Mouse (Mus musculus) right cerebral cortex, postnatal 25 days (tissue): ENCODE results near the gene Samd11.

Source experiments
- DNase-seq: peaks from one replicate; pipeline ENCODE4 v3.0.0; 2022

Samd11 gene

GRCm38 (mm10) chr4:156255078-156255839 is at the start of gene Samd11:
Gene Samd11 (minus strand): TSS chr4:156255657.
- DNase-seq = no peak

GRCm38 (mm10) chr4:156254361-156255077 is 938 bp downstream of the Samd11 start:
- DNase-seq = no peak

GRCm38 (mm10) chr4:156253043-156253442 is 2.4 kb downstream of the Samd11 start:
- DNase-seq = no peak

- DNase-seq = no peak
These were observed 2.8 kb downstream of the Samd11 start for GRCm38 (mm10) chr4:156252619-156253018.

- DNase-seq = no peak
These were observed 3.3 kb downstream of the Samd11 start for GRCm38 (mm10) chr4:156252140-156252539.

GRCm38 (mm10) chr4:156251081-156251480 is 4.4 kb downstream of the Samd11 start:
- DNase-seq = no peak

GRCm38 (mm10) chr4:156249567-156249966 is 5.9 kb downstream of the Samd11 start:
- no peak for DNase-seq

- no peak for DNase-seq
These were observed 18.6 kb downstream of the Samd11 start for GRCm38 (mm10) chr4:156236651-156237447.

GRCm38 (mm10) chr4:156235808-156236533 is 19.5 kb downstream of the Samd11 start, which contains the start of gene Noc2l:
Gene Noc2l (plus strand): TSS chr4:156236010.
- peak; percentile 93 for DNase-seq

- DNase-seq = no peak
These were observed 20.1 kb downstream of the Samd11 start for GRCm38 (mm10) chr4:156235360-156235770.

- DNase-seq = peak; percentile 83
These were observed 20.7 kb downstream of the Samd11 start, which contains the start of gene Plekhn1 for GRCm38 (mm10) chr4:156234701-156235213. Gene Plekhn1 (minus strand): TSS chr4:156234857.

- no peak for DNase-seq
These were observed 21.4 kb downstream of the Samd11 start for GRCm38 (mm10) chr4:156234021-156234501.

- DNase-seq = no peak
These were observed 26.9 kb downstream of the Samd11 start for GRCm38 (mm10) chr4:156228393-156229024.

GRCm38 (mm10) chr4:156227752-156228392 is 27.6 kb downstream of the Samd11 start:
- no peak for DNase-seq

- DNase-seq = no peak
These were observed 31.2 kb downstream of the Samd11 start for GRCm38 (mm10) chr4:156224276-156224675.

- DNase-seq = no peak
These were observed 35.5 kb downstream of the Samd11 start for GRCm38 (mm10) chr4:156219936-156220335.

GRCm38 (mm10) chr4:156217838-156218237 is 37.6 kb downstream of the Samd11 start:
- DNase-seq = no peak

GRCm38 (mm10) chr4:156217022-156217669 is 38.3 kb downstream of the Samd11 start:
- DNase-seq = no peak

- no peak for DNase-seq
These were observed 39.3 kb downstream of the Samd11 start for GRCm38 (mm10) chr4:156216196-156216595.

GRCm38 (mm10) chr4:156215649-156216048 is 39.8 kb downstream of the Samd11 start, which contains the start of gene Perm1:
Gene Perm1 (plus strand): TSS chr4:156215868.
- no peak for DNase-seq
